Mouse (Mus musculus): Measurements from ENCODE around the gene Olfr1099. TPM values are rescaled to one million over a fixed set of nuclear protein-coding genes. Genes with fewer than 3 reads are reported as not detected.

Gene Olfr1099
- not detected in 2 replicates for polyA plus RNA-seq (2015; fragmentation: Nextera tagmentation; extraction: Ambion mirVana)

GRCm38 (mm10) chr2:86960593-86960992, at the start of gene Olfr1099:
Gene Olfr1099 (minus strand): TSS chr2:86960693.
- WGBS, result 83% methylated on average over 1 of the region's 1 CpGs

GRCm38 (mm10) chr2:86998098-86998497, 37.6 kb upstream of the Olfr1099 start, which contains the start of gene Olfr1102:
Gene Olfr1102 (plus strand): TSS chr2:86998398.
- no peaks in the 10 kb centered on the region for H3K4me1 ChIP-seq (ENCODE audit: control insufficient read depth, insufficient read depth, low read length)
- no peak within 1 kb of the TSS for H3K4me2 ChIP-seq (ENCODE audit: low read depth, low read length)
- H3K9ac ChIP-seq (ENCODE audit: low read length), result no peak within 1 kb of the TSS
- H3K36me3 ChIP-seq (ENCODE audit: control insufficient read depth, insufficient read depth, low read length), result no peaks in the 10 kb centered on the region
- H3K9me3 ChIP-seq (replicated peaks; ENCODE audit: control insufficient read depth, low read length), result no peaks in the 10 kb centered on the region
- no peak within 1 kb of the TSS for H3K27ac ChIP-seq (ENCODE audit: low read length)
- no peak for ATAC-seq (ENCODE audit: insufficient read depth, low FRiP score)
- H3K4me3 ChIP-seq (replicated peaks; ENCODE audit: low read length), result no peak within 1 kb of the TSS
- no peaks in the 10 kb centered on the region for H3K27me3 ChIP-seq (ENCODE audit: control insufficient read depth, insufficient read depth, low read length)

More at GRCm38 (mm10) chr2:86960593-86960992, at the start of gene Olfr1099:
- Histone ChIP-seq H3K4me2 (ENCODE audit: low read depth, low read length) (no peak within 1 kb of the TSS), H3K9me3 (replicated peaks; ENCODE audit: control insufficient read depth, low read length) (no peaks in the 10 kb centered on the region), H3K9ac (ENCODE audit: low read length) (no peak within 1 kb of the TSS), H3K36me3 (ENCODE audit: control insufficient read depth, insufficient read depth, low read length) (no peaks in the 10 kb centered on the region), H3K4me3 (replicated peaks; ENCODE audit: low read length) (no peak within 1 kb of the TSS), H3K27me3 (ENCODE audit: control insufficient read depth, insufficient read depth, low read length) (no peaks in the 10 kb centered on the region), H3K27ac (ENCODE audit: low read length) (no peak within 1 kb of the TSS), H3K4me1 (ENCODE audit: control insufficient read depth, insufficient read depth, low read length) (no peaks in the 10 kb centered on the region)
- ATAC-seq (ENCODE audit: insufficient read depth, low FRiP score), result no peak

GRCm38 (mm10) chr2:86991121-86991520, 30.6 kb upstream of the Olfr1099 start, which contains the start of gene Olfr1101:
Gene Olfr1101 (minus strand): TSS chr2:86991221.
- no peaks in the 10 kb centered on the region for H3K9me3 ChIP-seq (replicated peaks; ENCODE audit: control insufficient read depth, low read length)
- H3K9ac ChIP-seq (ENCODE audit: low read length), result no peak within 1 kb of the TSS
- ATAC-seq (ENCODE audit: insufficient read depth, low FRiP score), result no peak
- H3K36me3 ChIP-seq (ENCODE audit: control insufficient read depth, insufficient read depth, low read length), result no peaks in the 10 kb centered on the region
- no peaks in the 10 kb centered on the region for H3K4me1 ChIP-seq (ENCODE audit: control insufficient read depth, insufficient read depth, low read length)
- H3K27me3 ChIP-seq (ENCODE audit: control insufficient read depth, insufficient read depth, low read length), result no peaks in the 10 kb centered on the region
- no peak within 1 kb of the TSS for H3K4me3 ChIP-seq (replicated peaks; ENCODE audit: low read length)
- H3K4me2 ChIP-seq (ENCODE audit: low read depth, low read length), result no peak within 1 kb of the TSS
- no peak within 1 kb of the TSS for H3K27ac ChIP-seq (ENCODE audit: low read length)
- 73% methylated on average over 3 of the region's 3 CpGs for WGBS

GRCm38 (mm10) chr2:86979854-86980253, 19.4 kb upstream of the Olfr1099 start, which contains the start of gene Olfr1100:
Gene Olfr1100 (minus strand): TSS chr2:86979954.
- H3K4me1 ChIP-seq (ENCODE audit: control insufficient read depth, insufficient read depth, low read length), result no peaks in the 10 kb centered on the region
- H3K4me2 ChIP-seq (ENCODE audit: low read depth, low read length), result no peak within 1 kb of the TSS
- ATAC-seq (ENCODE audit: insufficient read depth, low FRiP score), result no peak
- H3K27me3 ChIP-seq (ENCODE audit: control insufficient read depth, insufficient read depth, low read length), result no peaks in the 10 kb centered on the region
- no peak within 1 kb of the TSS for H3K9ac ChIP-seq (ENCODE audit: low read length)
- H3K9me3 ChIP-seq (replicated peaks; ENCODE audit: control insufficient read depth, low read length), result no peaks in the 10 kb centered on the region
- H3K36me3 ChIP-seq (ENCODE audit: control insufficient read depth, insufficient read depth, low read length), result no peaks in the 10 kb centered on the region
- H3K4me3 ChIP-seq (replicated peaks; ENCODE audit: low read length), result no peak within 1 kb of the TSS
- 73% methylated on average over 3 of the region's 3 CpGs for WGBS
- H3K27ac ChIP-seq (ENCODE audit: low read length), result no peak within 1 kb of the TSS

- Histone ChIP-seq H3K36me3 (ENCODE audit: control insufficient read depth, insufficient read depth, low read length) (no peaks in the 10 kb centered on the region), H3K4me2 (ENCODE audit: low read depth, low read length) (no peak overlapping the region), H3K9me3 (replicated peaks; ENCODE audit: control insufficient read depth, low read length) (no peaks in the 10 kb centered on the region), H3K9ac (ENCODE audit: low read length) (no peak overlapping the region), H3K27ac (ENCODE audit: low read length) (no peak overlapping the region), H3K4me3 (replicated peaks; ENCODE audit: low read length) (no peak overlapping the region), H3K27me3 (ENCODE audit: control insufficient read depth, insufficient read depth, low read length) (no peaks in the 10 kb centered on the region), H3K4me1 (ENCODE audit: control insufficient read depth, insufficient read depth, low read length) (no peaks in the 10 kb centered on the region)
- no peak for ATAC-seq (ENCODE audit: insufficient read depth, low FRiP score)
Observed at GRCm38 (mm10) chr2:86926557-86926956, 33.9 kb downstream of the Olfr1099 start.

GRCm38 (mm10) chr2:86924445-86924844, 36.0 kb downstream of the Olfr1099 start, which contains the start of gene Olfr1098:
Gene Olfr1098 (minus strand): TSS chr2:86924545.
- H3K4me3 ChIP-seq (replicated peaks; ENCODE audit: low read length), result no peak within 1 kb of the TSS
- no peak within 1 kb of the TSS for H3K27ac ChIP-seq (ENCODE audit: low read length)
- no peaks in the 10 kb centered on the region for H3K9me3 ChIP-seq (replicated peaks; ENCODE audit: control insufficient read depth, low read length)
- ATAC-seq (ENCODE audit: insufficient read depth, low FRiP score), result no peak
- no peak within 1 kb of the TSS for H3K4me2 ChIP-seq (ENCODE audit: low read depth, low read length)
- no peak within 1 kb of the TSS for H3K9ac ChIP-seq (ENCODE audit: low read length)
- no peaks in the 10 kb centered on the region for H3K27me3 ChIP-seq (ENCODE audit: control insufficient read depth, insufficient read depth, low read length)
- no peaks in the 10 kb centered on the region for H3K4me1 ChIP-seq (ENCODE audit: control insufficient read depth, insufficient read depth, low read length)
- 80% methylated on average over 1 of the region's 1 CpGs for WGBS
- H3K36me3 ChIP-seq (ENCODE audit: control insufficient read depth, insufficient read depth, low read length), result no peaks in the 10 kb centered on the region

GRCm38 (mm10) chr2:86905647-86906046, 54.8 kb downstream of the Olfr1099 start:
- no peak for ATAC-seq (ENCODE audit: insufficient read depth, low FRiP score)
- Histone ChIP-seq H3K4me3 (replicated peaks; ENCODE audit: low read length) (no peak overlapping the region), H3K36me3 (ENCODE audit: control insufficient read depth, insufficient read depth, low read length) (no peaks in the 10 kb centered on the region), H3K4me2 (ENCODE audit: low read depth, low read length) (no peak overlapping the region), H3K9ac (ENCODE audit: low read length) (no peak overlapping the region), H3K9me3 (replicated peaks; ENCODE audit: control insufficient read depth, low read length) (no peaks in the 10 kb centered on the region), H3K27me3 (ENCODE audit: control insufficient read depth, insufficient read depth, low read length) (no peaks in the 10 kb centered on the region), H3K27ac (ENCODE audit: low read length) (no peak overlapping the region), H3K4me1 (ENCODE audit: control insufficient read depth, insufficient read depth, low read length) (no peaks in the 10 kb centered on the region)
- WGBS, result 91% methylated on average over 2 of the region's 2 CpGs

Other genes starting within 250 kb of the Olfr1099 start
- gene Olfr1089, start 227.0 kb downstream of the Olfr1099 start, polyA plus RNA-seq (2015; fragmentation: Nextera tagmentation; extraction: Ambion mirVana), result not detected in 2 replicates
- gene Olfr1090, start 201.7 kb downstream of the Olfr1099 start, polyA plus RNA-seq (2015; fragmentation: Nextera tagmentation; extraction: Ambion mirVana), result not detected in 2 replicates
- not detected in 2 replicates for gene Olfr1093, start 178.2 kb downstream of the Olfr1099 start, polyA plus RNA-seq (2015; fragmentation: Nextera tagmentation; extraction: Ambion mirVana)
- not detected in 2 replicates for gene Olfr141, start 150.7 kb downstream of the Olfr1099 start, polyA plus RNA-seq (2015; fragmentation: Nextera tagmentation; extraction: Ambion mirVana)
- gene Olfr1094, start 136.0 kb downstream of the Olfr1099 start, polyA plus RNA-seq (2015; fragmentation: Nextera tagmentation; extraction: Ambion mirVana), result not detected in 2 replicates
- not detected in 2 replicates for gene Olfr1095, start 109.0 kb downstream of the Olfr1099 start, polyA plus RNA-seq (2015; fragmentation: Nextera tagmentation; extraction: Ambion mirVana)
- gene Gm13723, start 85.9 kb downstream of the Olfr1099 start, polyA plus RNA-seq (2015; fragmentation: Nextera tagmentation; extraction: Ambion mirVana), result not detected in 2 replicates
- not detected in 2 replicates for gene Olfr1097, start 68.5 kb downstream of the Olfr1099 start, polyA plus RNA-seq (2015; fragmentation: Nextera tagmentation; extraction: Ambion mirVana)
- gene Olfr1098, start 36.1 kb downstream of the Olfr1099 start, polyA plus RNA-seq (2015; fragmentation: Nextera tagmentation; extraction: Ambion mirVana), result not detected in 2 replicates
- gene Olfr1100, start 19.3 kb upstream of the Olfr1099 start, polyA plus RNA-seq (2015; fragmentation: Nextera tagmentation; extraction: Ambion mirVana), result not detected in 2 replicates
- gene Olfr1101, start 30.5 kb upstream of the Olfr1099 start, polyA plus RNA-seq (2015; fragmentation: Nextera tagmentation; extraction: Ambion mirVana), result not detected in 2 replicates
- gene Olfr1102, start 37.7 kb upstream of the Olfr1099 start, polyA plus RNA-seq (2015; fragmentation: Nextera tagmentation; extraction: Ambion mirVana), result not detected in 2 replicates
- gene Olfr1104, start 66.4 kb upstream of the Olfr1099 start, polyA plus RNA-seq (2015; fragmentation: Nextera tagmentation; extraction: Ambion mirVana), result not detected in 2 replicates
- gene Olfr1105, start 75.8 kb upstream of the Olfr1099 start, polyA plus RNA-seq (2015; fragmentation: Nextera tagmentation; extraction: Ambion mirVana), result not detected in 2 replicates
- not detected in 2 replicates for gene Olfr1106, start 91.6 kb upstream of the Olfr1099 start, polyA plus RNA-seq (2015; fragmentation: Nextera tagmentation; extraction: Ambion mirVana)
- not detected in 2 replicates for gene Olfr1107, start 115.1 kb upstream of the Olfr1099 start, polyA plus RNA-seq (2015; fragmentation: Nextera tagmentation; extraction: Ambion mirVana)
- gene Olfr1109, start 135.3 kb upstream of the Olfr1099 start, polyA plus RNA-seq (2015; fragmentation: Nextera tagmentation; extraction: Ambion mirVana), result not detected in 2 replicates
- gene Olfr259, start 153.9 kb upstream of the Olfr1099 start, polyA plus RNA-seq (2015; fragmentation: Nextera tagmentation; extraction: Ambion mirVana), result not detected in 2 replicates
- gene Olfr1110, start 179.6 kb upstream of the Olfr1099 start, polyA plus RNA-seq (2015; fragmentation: Nextera tagmentation; extraction: Ambion mirVana), result not detected in 2 replicates
- gene Olfr1111, start 191.9 kb upstream of the Olfr1099 start, polyA plus RNA-seq (2015; fragmentation: Nextera tagmentation; extraction: Ambion mirVana), result not detected in 2 replicates
- not detected in 2 replicates for gene Olfr1112, start 227.1 kb upstream of the Olfr1099 start, polyA plus RNA-seq (2015; fragmentation: Nextera tagmentation; extraction: Ambion mirVana)
- not detected in 2 replicates for gene Olfr1113, start 248.3 kb upstream of the Olfr1099 start, polyA plus RNA-seq (2015; fragmentation: Nextera tagmentation; extraction: Ambion mirVana)